Mouse (Mus musculus) left cerebral cortex, postnatal 4 days (tissue): ENCODE data around the gene Cobll1. TPM values are rescaled to one million over a fixed set of nuclear protein-coding genes. Genes with fewer than 3 reads are reported as not detected.

Experiments
- DNase-seq: peaks from one replicate; pipeline ENCODE4 v3.0.0-alpha.2; 2022
- intact Hi-C: fragments of 180-260 bp; cut with DNase I; formaldehyde crosslinking; loops from one replicate; pipeline ENCODE4 v1.15.1; 2025
- total RNA-seq, 2 experiments: library from RNA; stranded (reverse); gene quantifications; 2 replicates each; pipeline ENCODE4 v1.2.3; 2021

The Cobll1 gene
- total RNA-seq, 2 experiments from 2014 or later, result 7.2 to 9.3 TPM

- peak; percentile 22 for DNase-seq
- intact Hi-C loops, result no loop called here
Measured at GRCm38 (mm10) chr2:65237610-65238170, 1.5 kb downstream of the Cobll1 start.

GRCm38 (mm10) chr2:65237116-65237515, 2.1 kb downstream of the Cobll1 start:
- intact Hi-C loops, result no loop called here
- no peak for DNase-seq

GRCm38 (mm10) chr2:65236644-65237043, 2.6 kb downstream of the Cobll1 start:
- intact Hi-C loops, result no loop called here

GRCm38 (mm10) chr2:65232756-65233535, 6.3 kb downstream of the Cobll1 start:
- DNase-seq, result no peak
- intact Hi-C loops, result no loop called here

More at GRCm38 (mm10) chr2:65236644-65237043, 2.6 kb downstream of the Cobll1 start:
- DNase-seq, result no peak

- DNase-seq, result no peak
- intact Hi-C loops, result no loop called here
Measured at GRCm38 (mm10) chr2:65228426-65228825, 10.8 kb downstream of the Cobll1 start.

- intact Hi-C loops, result no loop called here
- DNase-seq, result no peak
Measured at GRCm38 (mm10) chr2:65227898-65228290, 11.3 kb downstream of the Cobll1 start.

- intact Hi-C loops, result no loop called here
- DNase-seq, result no peak
Measured at GRCm38 (mm10) chr2:65227154-65227897, 11.9 kb downstream of the Cobll1 start.

GRCm38 (mm10) chr2:65226494-65226893, 12.7 kb downstream of the Cobll1 start:
- intact Hi-C loops, result no loop called here
- no peak for DNase-seq

GRCm38 (mm10) chr2:65223956-65224735, 15.1 kb downstream of the Cobll1 start:
- intact Hi-C loops, result no loop called here
- no peak for DNase-seq

GRCm38 (mm10) chr2:65223012-65223411, 16.2 kb downstream of the Cobll1 start:
- DNase-seq, result peak; percentile 29
- intact Hi-C loops, result no loop called here

- intact Hi-C loops, result no loop called here
- DNase-seq, result no peak
Measured at GRCm38 (mm10) chr2:65221646-65222045, 17.6 kb downstream of the Cobll1 start.

GRCm38 (mm10) chr2:65220563-65220962, 18.6 kb downstream of the Cobll1 start:
- intact Hi-C loops, result no loop called here
- DNase-seq, result peak; percentile 11

- no peak for DNase-seq
- intact Hi-C loops, result no loop called here
Measured at GRCm38 (mm10) chr2:65219375-65220135, 19.6 kb downstream of the Cobll1 start.

- intact Hi-C loops, result no loop called here
- peak; percentile 36 for DNase-seq
Measured at GRCm38 (mm10) chr2:65218318-65218717, 20.9 kb downstream of the Cobll1 start.

- intact Hi-C loops, result no loop called here
- DNase-seq, result no peak
Measured at GRCm38 (mm10) chr2:65217677-65218076, 21.5 kb downstream of the Cobll1 start.

GRCm38 (mm10) chr2:65216163-65216562, 23.0 kb downstream of the Cobll1 start:
- no peak for DNase-seq
- intact Hi-C loops, result no loop called here

GRCm38 (mm10) chr2:65214556-65214955, 24.6 kb downstream of the Cobll1 start:
- no peak for DNase-seq
- intact Hi-C loops, result no loop called here

- intact Hi-C loops, result no loop called here
- no peak for DNase-seq
Measured at GRCm38 (mm10) chr2:65213675-65214074, 25.5 kb downstream of the Cobll1 start.

GRCm38 (mm10) chr2:65211620-65212019, 27.6 kb downstream of the Cobll1 start:
- no peak for DNase-seq
- intact Hi-C loops, result no loop called here

GRCm38 (mm10) chr2:65207750-65208149, 31.5 kb downstream of the Cobll1 start:
- DNase-seq, result no peak
- intact Hi-C loops, result no loop called here
